Mouse (Mus musculus): ENCODE measurements at regions not wholly inside any gene's neighbourhood (a gene's known extent, or its start where the extent isn't known, plus 50 kb on each side); places are given as distances from the start of the nearest gene placed in this dataset.

DNA sequence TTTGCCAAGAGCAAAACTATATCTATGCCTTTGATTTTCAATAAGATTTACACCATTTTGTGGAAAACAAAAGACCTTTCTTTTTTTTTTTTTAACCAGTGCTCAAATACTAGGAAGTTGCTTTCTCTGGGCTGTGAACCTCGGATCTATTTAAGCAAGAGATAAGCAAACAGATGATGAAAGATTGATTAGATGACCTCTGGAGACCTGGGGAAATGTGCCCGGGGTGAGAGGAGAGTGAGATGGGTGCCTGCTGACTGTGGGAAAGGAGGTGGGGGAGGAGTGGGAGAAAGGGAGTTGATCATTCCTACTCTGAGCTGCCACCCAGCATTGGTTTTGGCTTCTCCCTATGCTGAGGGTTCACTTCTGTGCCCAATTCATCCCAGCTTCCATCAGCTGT, 595.3 kb downstream of the Epha4 start:
- TF ChIP-seq MYOG (IDR thresholded peaks at IDR 0.05; ENCODE audit: control insufficient read depth, extremely low read depth, insufficient read length) (no peak), MYOD1 (IDR thresholded peaks at IDR 0.05; ENCODE audit: control insufficient read depth, insufficient read length, low read depth) (no peak), USF1 (IDR thresholded peaks at IDR 0.05; ENCODE audit: low read depth) (no peak), CEBPB (IDR thresholded peaks at IDR 0.05; ENCODE audit: low read depth) (no peak), CTCF (IDR thresholded peaks at IDR 0.05; ENCODE audit: control insufficient read depth, insufficient read depth, insufficient read length) (no peak), FOSL1 (IDR thresholded peaks at IDR 0.05; ENCODE audit: insufficient read depth, low read length, poor library complexity, severe bottlenecking) (no peak), MAX (IDR thresholded peaks at IDR 0.05) (no peak)

DNA sequence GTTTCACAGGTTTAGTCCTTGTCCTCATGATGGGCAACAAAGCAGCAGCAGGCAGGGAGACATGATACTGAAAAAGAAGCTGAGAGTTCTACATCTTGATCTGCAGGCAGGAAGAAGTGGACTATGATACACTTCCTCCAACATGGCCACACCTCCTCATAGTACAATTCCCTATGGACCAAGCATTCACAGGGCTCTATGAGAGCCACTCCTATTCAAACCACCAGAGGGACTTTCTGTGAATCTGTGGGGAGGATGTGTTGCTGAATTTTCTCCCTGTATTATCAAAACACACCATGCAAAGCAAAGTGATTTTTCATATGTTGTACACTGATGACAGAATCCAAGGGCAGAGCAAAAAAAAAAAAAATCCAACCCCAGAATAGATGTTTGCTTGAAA, 594.3 kb downstream of the Epha4 start:
- Histone ChIP-seq H3K27me3 (ENCODE audit: control insufficient read depth, insufficient read depth, insufficient read length) (no peaks in the 10 kb centered on the region), H3K79me2 (ENCODE audit: control insufficient read depth, insufficient read depth) (no peaks in the 10 kb centered on the region), H3K79me3 (ENCODE audit: low read depth) (no peaks in the 10 kb centered on the region), H3ac (ENCODE audit: control insufficient read depth, insufficient read length, low read depth) (no peak overlapping the region), H3K36me3 (ENCODE audit: control insufficient read depth, insufficient read depth) (no peaks in the 10 kb centered on the region), H3K4me3 (ENCODE audit: insufficient read depth, poor library complexity, severe bottlenecking) (no peak overlapping the region)
- no peak for TF ChIP-seq CEBPB (IDR thresholded peaks at IDR 0.05; ENCODE audit: low read depth)
- no peak for TF ChIP-seq MYOG (IDR thresholded peaks at IDR 0.05; ENCODE audit: control insufficient read depth, extremely low read depth, insufficient read length)
- TF ChIP-seq MAX (IDR thresholded peaks at IDR 0.05) = no peak
- TF ChIP-seq MYOD1 (IDR thresholded peaks at IDR 0.05; ENCODE audit: control insufficient read depth, insufficient read length, low read depth) = no peak
- no peak for TF ChIP-seq CTCF (IDR thresholded peaks at IDR 0.05; ENCODE audit: control insufficient read depth, insufficient read depth, insufficient read length)
- TF ChIP-seq USF1 (IDR thresholded peaks at IDR 0.05; ENCODE audit: low read depth) = no peak
- TF ChIP-seq FOSL1 (IDR thresholded peaks at IDR 0.05; ENCODE audit: insufficient read depth, low read length, poor library complexity, severe bottlenecking) = no peak

More for the DNA sequence above, 595.3 kb downstream of the Epha4 start:
- Histone ChIP-seq H3ac (ENCODE audit: control insufficient read depth, insufficient read length, low read depth) (no peak overlapping the region), H3K27me3 (ENCODE audit: control insufficient read depth, insufficient read depth, insufficient read length) (no peaks in the 10 kb centered on the region), H3K4me3 (ENCODE audit: insufficient read depth, poor library complexity, severe bottlenecking) (no peak overlapping the region), H3K79me2 (ENCODE audit: control insufficient read depth, insufficient read depth) (no peaks in the 10 kb centered on the region), H3K36me3 (ENCODE audit: control insufficient read depth, insufficient read depth) (no peaks in the 10 kb centered on the region), H3K79me3 (ENCODE audit: low read depth) (no peaks in the 10 kb centered on the region)

DNA sequence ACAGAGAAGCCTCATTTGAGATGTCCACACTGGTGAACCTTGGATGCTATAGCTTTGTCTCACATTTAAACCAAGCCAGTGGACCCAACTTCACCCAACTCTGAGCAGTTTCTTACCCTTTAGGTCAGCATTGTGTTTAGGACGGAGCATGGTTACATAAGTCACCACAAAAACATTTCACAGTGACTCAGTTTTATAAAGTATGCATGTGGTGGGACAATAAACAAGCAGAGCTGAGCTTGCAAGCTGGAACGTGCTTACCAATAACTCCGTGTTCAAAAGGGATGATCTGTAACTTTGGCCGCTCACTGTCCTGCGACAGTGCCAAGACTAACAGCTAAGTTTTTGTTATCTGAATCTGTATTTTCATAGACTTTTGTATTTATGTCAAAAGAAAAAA, 587.8 kb downstream of the Epha4 start:
- H3ac ChIP-seq (ENCODE audit: control insufficient read depth, insufficient read length, low read depth) = no peak overlapping the region
- H3K4me3 ChIP-seq (ENCODE audit: insufficient read depth, poor library complexity, severe bottlenecking) = no peak overlapping the region
- H3K79me3 ChIP-seq (ENCODE audit: low read depth) = no peaks in the 10 kb centered on the region
- no peaks in the 10 kb centered on the region for H3K79me2 ChIP-seq (ENCODE audit: control insufficient read depth, insufficient read depth)
- no peak for TF ChIP-seq CEBPB (IDR thresholded peaks at IDR 0.05; ENCODE audit: low read depth)
- TF ChIP-seq MAX (IDR thresholded peaks at IDR 0.05) = no peak
- no peak for TF ChIP-seq MYOD1 (IDR thresholded peaks at IDR 0.05; ENCODE audit: control insufficient read depth, insufficient read length, low read depth)
- no peak for TF ChIP-seq USF1 (IDR thresholded peaks at IDR 0.05; ENCODE audit: low read depth)
- no peak for TF ChIP-seq MYOG (IDR thresholded peaks at IDR 0.05; ENCODE audit: control insufficient read depth, extremely low read depth, insufficient read length)
- no peak for TF ChIP-seq FOSL1 (IDR thresholded peaks at IDR 0.05; ENCODE audit: insufficient read depth, low read length, poor library complexity, severe bottlenecking)
- H3K36me3 ChIP-seq (ENCODE audit: control insufficient read depth, insufficient read depth) = no peaks in the 10 kb centered on the region
- H3K27me3 ChIP-seq (ENCODE audit: control insufficient read depth, insufficient read depth, insufficient read length) = no peaks in the 10 kb centered on the region

DNA sequence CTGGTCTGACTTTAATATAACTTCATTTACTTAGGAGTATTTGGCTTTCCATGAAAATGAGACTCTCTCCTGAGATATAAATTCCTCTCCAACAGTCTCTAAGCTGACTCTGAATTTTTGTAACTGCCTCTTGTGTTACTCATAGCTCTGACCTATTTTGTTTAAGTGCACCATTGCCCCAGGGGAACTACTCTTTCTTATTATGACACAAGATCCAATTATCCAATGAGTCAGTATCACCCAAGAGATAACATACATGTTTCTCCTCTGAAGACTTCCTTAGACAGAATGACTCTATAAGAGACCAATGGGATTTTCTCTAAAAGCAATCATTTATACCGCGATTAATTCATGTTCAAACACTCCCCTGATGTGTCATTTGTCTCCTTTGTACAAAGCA, 586.9 kb downstream of the Epha4 start:
- Histone ChIP-seq H3K36me3 (ENCODE audit: control insufficient read depth, insufficient read depth) (no peaks in the 10 kb centered on the region), H3ac (ENCODE audit: control insufficient read depth, insufficient read length, low read depth) (no peak overlapping the region), H3K79me2 (ENCODE audit: control insufficient read depth, insufficient read depth) (no peaks in the 10 kb centered on the region), H3K4me3 (ENCODE audit: insufficient read depth, poor library complexity, severe bottlenecking) (no peak overlapping the region), H3K79me3 (ENCODE audit: low read depth) (no peaks in the 10 kb centered on the region), H3K27me3 (ENCODE audit: control insufficient read depth, insufficient read depth, insufficient read length) (no peaks in the 10 kb centered on the region)
- TF ChIP-seq CEBPB (IDR thresholded peaks at IDR 0.05; ENCODE audit: low read depth) (peak; percentile 41), MYOG (IDR thresholded peaks at IDR 0.05; ENCODE audit: control insufficient read depth, extremely low read depth, insufficient read length) (no peak), MYOD1 (IDR thresholded peaks at IDR 0.05; ENCODE audit: control insufficient read depth, insufficient read length, low read depth) (no peak), MAX (IDR thresholded peaks at IDR 0.05) (no peak), USF1 (IDR thresholded peaks at IDR 0.05; ENCODE audit: low read depth) (no peak), FOSL1 (IDR thresholded peaks at IDR 0.05; ENCODE audit: insufficient read depth, low read length, poor library complexity, severe bottlenecking) (peak; percentile 29), CTCF (IDR thresholded peaks at IDR 0.05; ENCODE audit: control insufficient read depth, insufficient read depth, insufficient read length) (no peak)

DNA sequence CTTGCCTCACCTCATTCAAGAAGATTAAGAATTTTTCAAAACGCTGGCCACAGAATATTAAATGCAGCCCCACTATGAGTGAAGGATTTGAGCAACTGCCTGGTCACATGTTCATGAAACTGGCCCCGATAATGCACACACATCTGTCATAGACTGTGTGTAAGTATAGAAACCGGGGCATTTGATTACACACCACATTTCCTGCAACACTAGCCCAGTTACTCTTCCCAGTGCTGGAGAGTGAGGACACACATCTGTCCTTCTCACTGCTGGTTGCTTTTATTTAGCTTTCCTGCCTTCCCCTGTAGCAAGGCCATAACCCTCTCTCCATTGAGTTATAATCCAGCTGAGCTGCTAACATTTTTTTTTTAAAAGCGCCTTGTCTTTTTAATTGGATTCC, 581.4 kb downstream of the Epha4 start:
- Histone ChIP-seq H3K36me3 (ENCODE audit: control insufficient read depth, insufficient read depth) (no peaks in the 10 kb centered on the region), H3ac (ENCODE audit: control insufficient read depth, insufficient read length, low read depth) (no peak overlapping the region), H3K27me3 (ENCODE audit: control insufficient read depth, insufficient read depth, insufficient read length) (no peaks in the 10 kb centered on the region), H3K79me3 (ENCODE audit: low read depth) (no peaks in the 10 kb centered on the region), H3K79me2 (ENCODE audit: control insufficient read depth, insufficient read depth) (no peaks in the 10 kb centered on the region), H3K4me3 (ENCODE audit: insufficient read depth, poor library complexity, severe bottlenecking) (no peak overlapping the region)
- TF ChIP-seq CTCF (IDR thresholded peaks at IDR 0.05; ENCODE audit: control insufficient read depth, insufficient read depth, insufficient read length) (no peak), USF1 (IDR thresholded peaks at IDR 0.05; ENCODE audit: low read depth) (no peak), MAX (IDR thresholded peaks at IDR 0.05) (no peak)

DNA sequence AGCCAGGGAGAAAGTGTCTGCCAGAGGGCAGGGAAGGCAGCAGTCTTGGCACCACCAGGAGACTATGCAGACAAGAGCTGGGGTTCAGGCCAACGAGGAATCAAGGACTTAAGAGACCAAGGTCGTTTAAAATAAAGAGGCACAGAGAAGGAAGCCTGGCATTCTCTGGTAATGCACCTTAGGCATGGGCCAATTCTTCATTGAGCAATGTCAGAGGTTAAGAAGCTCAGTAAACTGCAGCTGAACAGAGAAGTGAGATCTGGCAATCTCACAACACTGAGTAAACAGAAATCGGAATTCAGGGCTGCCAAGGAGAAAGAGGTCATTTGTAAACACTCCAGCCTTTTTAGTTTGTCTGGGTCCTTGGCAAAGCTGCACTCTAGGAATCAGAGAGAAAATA, 572.2 kb downstream of the Epha4 start:
- Histone ChIP-seq H3K79me3 (ENCODE audit: low read depth) (no peaks in the 10 kb centered on the region), H3K27me3 (ENCODE audit: control insufficient read depth, insufficient read depth, insufficient read length) (no peaks in the 10 kb centered on the region), H3K4me3 (ENCODE audit: insufficient read depth, poor library complexity, severe bottlenecking) (no peak overlapping the region), H3K36me3 (ENCODE audit: control insufficient read depth, insufficient read depth) (no peaks in the 10 kb centered on the region), H3K79me2 (ENCODE audit: control insufficient read depth, insufficient read depth) (no peaks in the 10 kb centered on the region), H3ac (ENCODE audit: control insufficient read depth, insufficient read length, low read depth) (no peak overlapping the region)
- TF ChIP-seq MAX (IDR thresholded peaks at IDR 0.05) (no peak), CEBPB (IDR thresholded peaks at IDR 0.05; ENCODE audit: low read depth) (no peak)

Measured in C2C12 (cell line).